Mouse (Mus musculus) kidney, adult 2 months (tissue): ENCODE measurements around the gene Chrna1. TPM values are rescaled to one million over a fixed set of nuclear protein-coding genes. Genes with fewer than 3 reads are reported as not detected.
A peak's percentile ranks its signal among the peaks of the same experiment; 100 is the strongest.

Source experiments
- DNase-seq: peaks from one replicate; pipeline ENCODE4 v3.0.0; 2021
- H3K27ac ChIP-seq: fragments of 200-500 bp; 2 replicates; pipeline ENCODE4 v1.5.1; 2012; ENCODE audit warnings: low read depth, low read length, control low read depth, inconsistent platforms; ENCODE audit not compliant: insufficient read depth
- H3K27me3 ChIP-seq: fragments of 200-500 bp; replicated peaks from 2 replicates; pipeline ENCODE4 v1.6.1; 2012; ENCODE audit warnings: mild to moderate bottlenecking, moderate library complexity, low read length, inconsistent platforms; ENCODE audit not compliant: control insufficient read depth, insufficient read depth
- H3K36me3 ChIP-seq: fragments of 200-500 bp; 2 replicates; pipeline ENCODE4 v1.6.1; 2012; ENCODE audit warnings: mild to moderate bottlenecking, moderate library complexity, low read length, inconsistent platforms; ENCODE audit not compliant: control insufficient read depth, insufficient read depth
- H3K4me1 ChIP-seq: fragments of 200-500 bp; 2 replicates; pipeline ENCODE4 v1.6.1; 2011; ENCODE audit warnings: low read length; ENCODE audit not compliant: control insufficient read depth, insufficient read depth
- H3K4me3 ChIP-seq: fragments of 200-500 bp; 2 replicates; pipeline ENCODE4 v1.5.1; 2011; ENCODE audit warnings: mild to moderate bottlenecking, low read depth, low read length, control low read depth; ENCODE audit not compliant: insufficient read depth
- CTCF ChIP-seq: fragments of 200-500 bp; conservative IDR thresholded peaks from 2 replicates; pipeline ENCODE4 v1.5.1; 2011; ENCODE audit warnings: low read depth, mild to moderate bottlenecking, control low read depth, low read length, moderate library complexity, mixed read lengths; ENCODE audit not compliant: insufficient read depth, insufficient read length
- POLR2A ChIP-seq: fragments of 200-500 bp; IDR thresholded peaks from one replicate; pipeline ENCODE4 v1.6.1; 2011; ENCODE audit warnings: low read depth, low read length, control low read depth
- WGBS: fragments of 180-500 bp; shearing (Covaris S2); methylation state at CpG from one replicate; pipeline ENCODE4 v1.1.7; 2018; 5-methylcytosine and 5-hydroxymethylcytosine counted together
- polyA plus RNA-seq: library from polyadenylated mRNA; depleted of rRNA; stranded (reverse); fragments of >200 nt; gene quantifications from 2 replicates; pipeline ENCODE4 v1.2.3, GENCODE M21; 2012

Chrna1 gene
- polyA plus RNA-seq, 1 experiment: not detected

DNA sequence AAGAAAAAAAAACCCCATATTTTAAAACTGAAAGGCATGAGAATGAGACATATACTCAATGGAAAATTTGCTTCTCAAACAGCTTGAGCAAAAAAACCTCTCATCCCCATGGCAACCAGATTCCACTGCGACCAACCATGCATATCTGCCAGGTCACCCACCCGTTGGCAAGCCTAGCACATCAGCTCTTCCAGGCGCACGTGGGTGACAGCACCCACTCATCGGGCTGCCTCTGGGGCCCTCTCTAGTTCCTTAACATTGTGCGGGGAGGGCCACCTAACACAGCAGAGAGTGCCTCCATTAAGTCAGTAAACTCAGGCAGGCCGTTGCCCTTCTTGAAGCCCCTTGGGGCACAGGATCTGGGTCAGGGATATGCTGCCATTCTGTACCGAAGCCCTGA is 24.9 kb upstream of the Chrna1 start:
- TF ChIP-seq CTCF: no peak
- no peak for TF ChIP-seq POLR2A
- H3K4me1 ChIP-seq: 0 out of 2 replicates have a peak, but pooled peaks cover 7% of the 10 kb centered on the region
- no peak overlapping the region for H3K27ac ChIP-seq
- DNase-seq: peak; percentile 64
- no peaks in the 10 kb centered on the region for H3K27me3 ChIP-seq
- no peak overlapping the region for H3K4me3 ChIP-seq
- WGBS: 40% methylated on average over 8 of the region's 8 CpGs
- no peaks in the 10 kb centered on the region for H3K36me3 ChIP-seq

DNA sequence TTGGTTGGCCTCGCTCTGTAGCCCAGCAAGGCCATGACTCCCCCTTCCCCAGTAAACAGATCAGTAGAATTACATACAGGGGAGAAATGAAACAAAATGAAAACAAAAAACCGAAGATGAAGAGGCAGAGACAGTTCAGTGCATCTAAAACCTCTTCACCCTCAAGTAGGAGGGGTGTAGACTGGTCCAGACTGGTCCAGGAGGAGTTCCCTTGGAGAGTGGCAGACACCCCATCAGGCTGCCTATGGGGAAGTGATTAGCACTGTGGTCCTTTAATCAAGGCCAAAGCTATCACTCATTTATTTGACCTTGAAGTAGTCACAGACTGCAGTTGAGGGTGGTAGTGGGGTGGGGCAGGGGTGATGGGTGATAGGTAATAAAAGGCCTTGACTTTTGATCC is 24.4 kb upstream of the Chrna1 start:
- no peak for TF ChIP-seq CTCF
- no peak for TF ChIP-seq POLR2A
- Histone ChIP-seq H3K27me3 (no peaks in the 10 kb centered on the region), H3K4me1 (0 out of 2 replicates have a peak, but pooled peaks cover 4% of the 10 kb centered on the region), H3K27ac (no peak overlapping the region), H3K4me3 (no peak overlapping the region), H3K36me3 (no peaks in the 10 kb centered on the region)
- 86% methylated on average over 2 of the region's 2 CpGs for WGBS
- DNase-seq: no peak

DNA sequence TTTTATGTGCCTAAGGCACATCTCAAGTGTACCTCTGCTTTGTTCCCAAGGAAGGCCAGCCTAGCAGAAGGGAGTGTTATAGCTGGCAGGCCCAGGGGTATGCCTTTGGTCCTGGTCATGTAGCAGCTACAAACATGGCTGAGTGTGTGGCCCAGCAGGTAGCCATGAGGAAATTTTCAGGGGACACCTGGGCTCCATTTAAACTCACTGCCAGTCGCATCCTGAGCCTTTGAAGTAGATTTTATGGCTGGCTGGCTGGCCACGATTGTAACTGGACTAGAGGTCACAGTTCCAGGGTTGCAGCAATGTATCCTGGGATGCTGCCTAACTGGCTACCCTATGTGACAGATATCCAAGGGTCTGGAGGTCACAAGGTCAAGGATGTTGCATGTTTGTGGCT is 20.5 kb upstream of the Chrna1 start:
- 52% methylated on average over 2 of the region's 2 CpGs for WGBS
- no peak for DNase-seq

DNA sequence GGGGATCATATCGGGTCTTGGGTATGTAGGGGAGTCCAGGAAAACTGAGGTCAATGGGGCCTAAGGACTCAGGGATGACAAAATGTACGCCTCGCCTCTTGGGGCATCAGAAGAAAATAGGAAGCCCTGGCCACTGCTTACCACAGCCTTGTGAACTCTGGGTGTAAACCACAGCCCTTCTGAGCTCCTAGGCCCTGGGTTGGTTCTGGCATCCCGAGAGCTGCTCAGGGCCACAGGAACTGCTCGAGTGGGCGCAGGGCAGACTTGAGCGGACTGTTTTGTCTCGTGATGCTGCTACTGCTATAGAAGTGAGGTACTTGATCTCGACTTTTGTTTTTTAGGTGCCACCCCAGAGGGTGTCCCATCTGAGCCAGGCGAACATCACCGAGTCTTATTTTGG is 17.6 kb upstream of the Chrna1 start:
- WGBS: 96% methylated on average over 11 of the region's 11 CpGs
- TF ChIP-seq POLR2A: no peak
- TF ChIP-seq CTCF: no peak

More for the DNA sequence above, 20.5 kb upstream of the Chrna1 start:
- H3K27ac ChIP-seq: no peak overlapping the region
- H3K27me3 ChIP-seq: no peaks in the 10 kb centered on the region
- TF ChIP-seq CTCF (no peak), POLR2A (no peak)
- no peaks in the 10 kb centered on the region for H3K4me1 ChIP-seq
- H3K36me3 ChIP-seq: no peaks in the 10 kb centered on the region
- no peak overlapping the region for H3K4me3 ChIP-seq

DNA sequence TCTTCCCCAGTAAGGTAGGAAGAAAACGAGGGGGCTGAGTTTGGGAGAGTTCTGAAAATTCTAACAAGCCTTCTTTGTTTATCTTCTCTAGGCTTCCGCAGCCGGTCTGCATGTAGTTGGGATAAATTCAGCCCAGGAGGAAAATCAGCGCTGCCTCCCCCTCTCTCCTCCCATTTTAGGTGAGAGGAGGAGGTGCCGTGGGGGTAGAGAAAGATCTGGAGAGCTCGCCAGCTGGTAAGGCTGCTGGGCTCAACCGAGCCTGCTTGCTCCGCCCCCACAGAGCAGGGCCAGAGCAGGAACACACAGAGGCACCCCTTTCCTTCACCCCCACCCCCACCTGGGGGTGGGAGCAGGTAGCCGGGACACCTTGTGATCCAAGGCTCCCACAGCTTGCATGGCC is 16.6 kb upstream of the Chrna1 start:
- Histone ChIP-seq H3K4me3 (no peak overlapping the region), H3K36me3 (no peaks in the 10 kb centered on the region), H3K27me3 (no peaks in the 10 kb centered on the region), H3K27ac (no peak overlapping the region), H3K4me1 (no peaks in the 10 kb centered on the region)
- TF ChIP-seq CTCF (no peak), POLR2A (no peak)
- WGBS: 18% methylated on average over 9 of the region's 9 CpGs
- no peak for DNase-seq

More for the DNA sequence above, 17.6 kb upstream of the Chrna1 start:
- Histone ChIP-seq H3K4me3 (no peak overlapping the region), H3K36me3 (no peaks in the 10 kb centered on the region), H3K27me3 (no peaks in the 10 kb centered on the region), H3K27ac (no peak overlapping the region), H3K4me1 (no peaks in the 10 kb centered on the region)
- DNase-seq: no peak

DNA sequence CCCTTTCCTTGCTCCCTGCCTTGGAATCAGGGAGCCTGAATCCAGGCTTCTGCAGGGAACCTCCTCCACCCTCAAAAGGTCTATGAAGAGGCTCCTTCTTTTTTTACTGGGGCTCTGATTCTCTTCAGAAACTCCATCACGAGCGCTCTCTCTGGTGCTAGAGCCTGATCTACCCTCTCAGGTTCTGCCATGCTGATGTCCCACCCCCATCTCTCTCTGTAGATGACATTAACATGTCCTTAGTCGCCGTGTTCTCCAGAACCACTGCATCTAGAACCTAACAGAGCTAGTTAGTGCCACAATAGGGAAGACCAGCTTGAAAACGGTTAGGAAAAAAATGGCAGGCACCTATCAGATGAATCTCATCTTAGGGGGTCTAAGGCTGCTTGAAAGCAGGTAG is 16.2 kb upstream of the Chrna1 start:
- TF ChIP-seq CTCF (no peak), POLR2A (no peak)
- Histone ChIP-seq H3K4me3 (no peak overlapping the region), H3K27me3 (no peaks in the 10 kb centered on the region), H3K27ac (no peak overlapping the region), H3K4me1 (no peaks in the 10 kb centered on the region), H3K36me3 (no peaks in the 10 kb centered on the region)
- DNase-seq: no peak
- WGBS: 76% methylated on average over 5 of the region's 5 CpGs

DNA sequence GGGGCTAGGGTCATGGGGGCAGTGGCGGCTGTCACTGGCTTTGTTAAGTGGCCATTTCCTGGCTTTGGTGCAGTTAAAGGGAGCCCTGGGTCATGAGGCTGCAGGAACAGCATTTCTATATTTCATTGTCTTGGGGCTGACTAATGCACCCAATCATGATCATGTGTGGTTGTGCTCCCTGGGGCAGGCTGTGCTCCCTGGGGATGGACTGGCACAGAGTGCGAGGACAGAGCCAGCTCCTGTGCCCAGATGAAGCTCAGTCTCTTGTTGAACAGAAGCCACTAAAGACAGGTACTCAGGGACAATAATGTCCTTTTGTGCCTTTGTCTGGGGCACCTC is 12.9 kb upstream of the Chrna1 start:
- 73% methylated on average over 2 of the region's 2 CpGs for WGBS
- no peaks in the 10 kb centered on the region for H3K36me3 ChIP-seq
- no peak overlapping the region for H3K27ac ChIP-seq
- H3K4me3 ChIP-seq: no peak overlapping the region
- H3K27me3 ChIP-seq: no peaks in the 10 kb centered on the region
- no peak for DNase-seq
- TF ChIP-seq POLR2A (no peak), CTCF (no peak)
- H3K4me1 ChIP-seq: no peaks in the 10 kb centered on the region
